Mouse (Mus musculus): ENCODE measurements around the gene Pum2.

GRCm38 (mm10) chr12:8656596-8656995 is 17.3 kb upstream of the Pum2 start:
- TF ChIP-seq CTCF (IDR thresholded peaks at IDR 0.05; ENCODE audit: extremely low read depth, insufficient read depth, low read length) (no peak), POLR2A (IDR thresholded peaks at IDR 0.05; ENCODE audit: extremely low read depth, insufficient read depth, low read length) (no peak)
